Mouse (Mus musculus): ENCODE data around the gene Cxcl16.

Cxcl16 gene

DNA sequence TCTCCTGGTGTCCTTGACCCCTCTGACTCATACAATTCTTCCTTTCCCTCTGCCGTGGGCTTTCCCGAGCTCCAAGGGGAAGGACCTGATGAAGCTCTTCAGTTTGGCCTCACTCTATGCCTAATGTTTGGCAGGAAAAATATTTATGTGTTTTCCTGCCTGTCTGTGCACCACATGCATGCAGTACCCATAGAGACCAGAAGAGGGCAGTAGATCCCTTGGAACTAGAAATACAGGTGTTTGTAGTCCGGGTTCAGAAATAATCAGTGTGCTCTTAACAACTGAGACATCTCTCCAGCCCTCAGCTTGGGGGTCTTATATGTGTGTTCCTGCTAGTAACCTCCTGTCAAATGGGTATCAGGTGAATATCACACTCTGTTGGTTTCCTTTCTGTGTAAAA, 45.8 kb downstream of the Cxcl16 start:
- in situ Hi-C loops (cut with MboI, MseI) = loop anchor here (5.0 kb wide), 2 partner anchors 88 to 198 kb away; no protein-coding TSS in a partner anchor

DNA sequence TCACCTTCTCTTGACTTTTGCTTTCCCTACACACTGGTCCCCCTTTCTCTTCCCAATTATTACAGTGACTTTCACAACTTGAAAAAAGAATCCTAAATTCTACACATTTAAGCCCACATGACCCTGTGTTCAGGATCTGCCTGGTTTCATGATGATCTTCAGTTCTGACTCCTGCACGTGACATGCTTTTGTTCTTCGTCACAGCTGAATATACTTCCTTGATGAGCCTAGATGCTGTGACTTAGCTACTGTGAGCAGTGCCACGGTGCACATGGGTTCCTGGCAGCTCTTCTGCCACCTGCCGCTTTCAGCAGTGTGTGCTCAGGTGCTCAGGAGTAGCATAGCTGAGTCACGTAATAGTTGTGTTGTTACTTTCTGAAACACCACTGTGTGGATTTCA, 47.2 kb downstream of the Cxcl16 start:
- in situ Hi-C loops (cut with MboI, MseI) = loop anchor here (5.0 kb wide), 2 partner anchors 90 to 200 kb away; no protein-coding TSS in a partner anchor

DNA sequence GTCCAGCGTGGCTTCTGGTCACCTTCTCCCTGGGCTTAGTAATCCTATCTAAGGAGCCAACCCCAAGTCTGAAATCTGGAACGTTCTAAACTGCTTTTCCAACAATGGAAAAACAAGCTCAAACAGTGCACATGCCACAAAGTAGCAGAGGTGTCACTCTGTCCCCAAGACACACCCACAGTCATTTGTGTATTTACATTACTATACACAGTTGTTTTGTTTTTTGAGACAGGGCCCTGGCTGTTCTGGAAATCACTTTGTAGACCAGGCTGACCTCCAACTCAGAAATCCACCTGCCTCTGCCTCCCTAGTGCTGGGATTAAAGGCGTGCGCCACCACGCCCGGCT, 49.5 kb downstream of the Cxcl16 start:
- in situ Hi-C loops (cut with MboI, MseI) = loop anchor here (5.0 kb wide), 2 partner anchors 92 to 202 kb away; no protein-coding TSS in a partner anchor

DNA sequence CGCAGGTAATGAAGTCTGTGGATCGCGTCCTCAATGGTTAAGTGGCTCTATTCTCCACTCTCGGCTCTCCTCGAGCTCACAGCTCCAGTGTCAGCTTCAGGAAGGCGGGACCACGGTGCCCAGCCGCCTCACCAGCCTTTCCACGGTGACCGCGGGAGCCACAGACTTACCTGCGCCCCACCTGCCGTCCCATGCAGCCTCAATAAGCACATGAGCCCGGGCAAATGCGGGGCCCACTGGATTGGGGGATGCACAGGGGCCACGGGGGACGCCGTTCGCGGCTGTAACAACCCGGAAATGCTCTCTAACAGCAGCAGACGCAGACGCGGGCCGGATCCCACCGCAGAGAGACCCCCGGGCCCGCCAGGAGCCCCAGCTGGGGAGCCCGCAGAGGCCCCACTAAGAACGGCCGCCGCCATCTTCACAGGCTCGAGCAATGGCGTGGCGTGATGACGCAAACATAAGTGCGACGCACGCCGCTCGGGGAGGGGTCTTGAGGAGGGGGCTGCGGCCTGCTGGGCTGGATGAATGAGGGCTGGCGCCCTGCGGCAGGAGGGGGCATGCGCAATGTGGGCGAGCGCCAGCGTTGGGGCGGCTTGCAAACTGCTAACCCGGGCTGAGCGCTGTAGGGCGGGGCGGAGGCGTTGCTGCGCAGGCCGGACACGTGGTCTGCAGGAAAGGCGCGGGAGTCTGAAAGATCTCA, 50.0 kb downstream of the Cxcl16 start, which contains the start of gene Pelp1:
Pelp1 (minus strand) TSS at position 438 of the 703 bp plus-strand sequence.
- in situ Hi-C loops (cut with MboI, MseI) = loop anchor here (5.0 kb wide), 2 partner anchors 93 to 203 kb away; no protein-coding TSS in a partner anchor

Measured in regulatory T cell (primary cell).